Comparison of ENCODE assay signal across 27 mouse cellular contexts in the genomic region with DNA sequence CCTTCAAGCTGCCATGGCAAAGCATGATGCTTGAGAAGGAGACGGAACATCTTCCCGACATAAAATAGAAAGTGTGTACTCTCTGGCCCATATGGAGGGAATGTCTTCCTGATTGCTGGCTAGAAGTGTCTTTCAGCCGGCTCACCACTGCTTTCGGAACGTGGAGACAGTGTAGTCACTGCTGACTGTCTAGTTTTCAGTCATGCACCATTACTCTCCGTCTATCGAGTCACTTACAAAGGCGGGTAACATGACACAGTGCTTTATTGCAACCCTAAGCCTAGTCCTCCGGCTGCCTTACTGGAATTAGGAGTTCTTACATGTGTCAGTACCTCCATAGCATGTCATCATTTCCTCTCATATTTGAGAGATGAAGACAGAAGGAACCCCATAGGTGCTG. TPM values are rescaled to one million over a fixed set of nuclear protein-coding genes. Genes with fewer than 3 reads are reported as not detected.
"Had no signal": no experiment of that assay in that cellular context is flagged by ENCODE, and none has a peak within 500 bp of the region (broad histone marks: within the 10 kb centered on the region; RNA-seq: fewer than 3 reads in every experiment).

No protein-coding gene starts in this region.

- H3K9me3 ChIP-seq: heart, embryonic 12.5 days; hindbrain, embryonic 10.5 days; hindbrain, embryonic 12.5 days; limb, embryonic 13.5 days; limb, embryonic 15.5 days; liver, embryonic 12.5 days had no signal

- H3K27me3 ChIP-seq: heart, embryonic 12.5 days; hindbrain, embryonic 12.5 days; limb, embryonic 13.5 days; limb, embryonic 15.5 days; liver, embryonic 12.5 days had no signal

- DNase-seq: gastrocnemius, adult 2 months; gastrocnemius, postnatal 10 days; gastrocnemius, postnatal 25 days; heart, adult 2 months; heart, postnatal 10 days; heart, postnatal 4 days; kidney, adult 18-20 months; kidney, adult 8-10 months; kidney, postnatal 25 days; layer of hippocampus, adult 9-11 months; layer of hippocampus, postnatal 36 days; left cerebral cortex, postnatal 4 days had no signal

- H3K4me3 ChIP-seq: gastrocnemius, adult 2 months; heart, adult 2 months; heart, embryonic 12.5 days; hindbrain, embryonic 10.5 days; hindbrain, embryonic 12.5 days; limb, embryonic 13.5 days; limb, embryonic 15.5 days; liver, embryonic 12.5 days had no signal

- H3K27ac ChIP-seq: gastrocnemius, adult 2 months; heart, adult 2 months; hindbrain, embryonic 10.5 days; hindbrain, embryonic 12.5 days; hindbrain, embryonic 14.5 days; limb, embryonic 13.5 days; limb, embryonic 15.5 days; liver, embryonic 12.5 days; liver, embryonic 14.5 days had no signal

- H3K9ac ChIP-seq: heart, embryonic 12.5 days; hindbrain, embryonic 12.5 days; hindbrain, embryonic 14.5 days; limb, embryonic 13.5 days; limb, embryonic 15.5 days; liver, embryonic 12.5 days; liver, embryonic 14.5 days had no signal

- ATAC-seq: hindbrain, embryonic 16.5 days; intestine, embryonic 16.5 days; liver, embryonic 12.5 days had no signal

- H3K4me1 ChIP-seq: heart, embryonic 12.5 days; limb, embryonic 15.5 days had no signal

- H3K4me2 ChIP-seq: heart, embryonic 12.5 days; hindbrain, embryonic 12.5 days; hindbrain, embryonic 14.5 days; limb, embryonic 13.5 days; limb, embryonic 15.5 days; liver, embryonic 12.5 days had no signal

RNA-seq across cellular contexts. Expression of a gene that starts 54.1 kb away (rescaled TPM):
- polyA plus RNA-seq: frontal cortex, adult 2 months; heart, embryonic 12.5 days; heart, embryonic 14.5 days; heart, embryonic 16.5 days; hindbrain, embryonic 10.5 days; hindbrain, embryonic 12.5 days; intestine, embryonic 14.5 days; intestine, embryonic 16.5 days; limb, embryonic 11.5 days; limb, embryonic 13.5 days had no signal
